Mouse (Mus musculus) limb, embryonic 12.5 days (tissue): ENCODE measurements around the gene Gsg1l. TPM values are rescaled to one million over a fixed set of nuclear protein-coding genes. Genes with fewer than 3 reads are reported as not detected.

Experiments used
- polyA plus RNA-seq: library from polyadenylated mRNA; unstranded; fragments of >200 nt; fragmentation: Nextera tagmentation; extraction: Ambion mirVana; gene quantifications from 2 replicates; pipeline ENCODE4 v1.2.1, GENCODE M21; 2016

Gene Gsg1l
- polyA plus RNA-seq, 1 experiment from 2014 or later, result 0.83 TPM

Other genes starting within 250 kb of the Gsg1l start
- 63.6 and 72.8 TPM in 2 replicates for gene Xpo6, start 118.1 kb upstream of the Gsg1l start, polyA plus RNA-seq
- 120 TPM in 2 replicates for gene Sbk1, start 190.2 kb upstream of the Gsg1l start, polyA plus RNA-seq